ENCODE assay signal across 13 mouse cellular contexts in the genomic region with DNA sequence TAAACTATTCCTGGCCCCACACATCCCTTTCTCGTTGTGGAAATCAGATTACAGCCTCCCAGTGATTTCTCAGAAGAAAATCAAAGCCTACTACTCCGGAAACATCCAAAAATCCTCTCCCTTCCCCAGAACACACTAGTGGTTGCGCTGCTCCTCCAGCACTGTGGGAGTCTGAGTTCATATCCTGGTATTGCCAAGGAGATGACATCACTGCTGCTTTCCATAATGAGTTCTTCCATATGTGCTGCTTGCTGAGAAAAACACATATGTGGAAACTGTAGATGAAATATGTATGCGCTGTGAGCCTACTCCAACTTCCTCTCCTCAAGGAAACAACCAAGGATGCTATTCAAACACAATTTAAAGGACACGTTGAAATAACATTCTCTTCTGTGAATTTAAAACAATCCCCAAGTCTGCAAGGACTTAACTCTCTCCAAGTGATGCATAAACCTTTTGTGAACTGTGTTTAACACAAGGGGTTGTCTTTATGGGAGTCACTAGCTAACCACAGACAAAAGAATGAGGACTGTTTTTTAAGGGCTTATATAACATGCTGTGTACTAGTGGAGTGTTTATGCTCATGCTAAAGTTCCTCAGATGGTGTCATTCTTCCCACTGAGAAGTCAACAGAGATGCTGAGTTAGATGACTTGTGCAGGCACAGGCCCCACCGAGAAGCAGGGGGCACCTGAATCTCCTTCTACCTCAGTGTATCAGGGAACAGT.
A peak's percentile ranks its signal among the peaks of the same experiment; 100 is the strongest.
DNase-seq lines count a peak whose midpoint lies in the region; ATAC-seq and TF ChIP-seq lines count a peak whose summit lies in the region.
"Had no signal": no experiment of that assay in that cellular context is flagged by ENCODE, and none has a peak within 500 bp of the region (broad histone marks: within the 10 kb centered on the region; RNA-seq: fewer than 3 reads in every experiment).

No protein-coding gene starts in this region.

- H3K4me3 ChIP-seq in heart, embryonic 15.5 days: no peak overlapping the region
- H3K4me3 ChIP-seq in lung, postnatal 0 days (ENCODE audit: low read depth, low read length): no peak overlapping the region
- no peak overlapping the region for H3K4me3 ChIP-seq in stomach, embryonic 14.5 days (ENCODE audit: low read depth, low read length)
- H3K4me3 ChIP-seq: erythroblast, embryonic 14.5 days; lung, embryonic 15.5 days had no signal

- no peaks in the 10 kb centered on the region for H3K9me3 ChIP-seq in heart, embryonic 15.5 days (replicated peaks)
- H3K9me3 ChIP-seq in lung, postnatal 0 days (ENCODE audit: low read length): no peaks in the 10 kb centered on the region
- H3K9me3 ChIP-seq in stomach, embryonic 14.5 days (ENCODE audit: control insufficient read depth, low read depth, low read length): no peaks in the 10 kb centered on the region
- H3K9me3 ChIP-seq: lung, embryonic 15.5 days had no signal

- no peaks in the 10 kb centered on the region for H3K27me3 ChIP-seq in heart, embryonic 15.5 days
- no peaks in the 10 kb centered on the region for H3K27me3 ChIP-seq in lung, postnatal 0 days (replicated peaks; ENCODE audit: insufficient read depth, low read length)
- no peaks in the 10 kb centered on the region for H3K27me3 ChIP-seq in stomach, embryonic 14.5 days (ENCODE audit: control insufficient read depth, insufficient read depth, low read length)
- H3K27me3 ChIP-seq: CH12.LX; lung, embryonic 15.5 days had no signal

- WGBS in heart, embryonic 15.5 days: 49% methylated on average over 6 of the region's 6 CpGs
- WGBS in lung, postnatal 0 days: 42% methylated on average over 6 of the region's 6 CpGs
- WGBS in stomach, embryonic 14.5 days: 42% methylated on average over 6 of the region's 6 CpGs

- no peak overlapping the region for H3K4me2 ChIP-seq in heart, embryonic 15.5 days
- H3K4me2 ChIP-seq in lung, postnatal 0 days (replicated peaks; ENCODE audit: low read depth, low read length): no peak overlapping the region
- H3K4me2 ChIP-seq in stomach, embryonic 14.5 days (replicated peaks; ENCODE audit: low read depth, low read length): no peak overlapping the region
- H3K4me2 ChIP-seq: lung, embryonic 15.5 days had no signal

- H3K36me3 ChIP-seq in heart, embryonic 15.5 days: no peaks in the 10 kb centered on the region
- no peaks in the 10 kb centered on the region for H3K36me3 ChIP-seq in lung, postnatal 0 days (ENCODE audit: insufficient read depth, low read length)
- H3K36me3 ChIP-seq in stomach, embryonic 14.5 days (ENCODE audit: control insufficient read depth, insufficient read depth, low read length): no peaks in the 10 kb centered on the region
- H3K36me3 ChIP-seq: lung, embryonic 15.5 days had no signal

- DNase-seq in heart, postnatal 25 days (ENCODE audit: low spot score): no peak
- peak; percentile 36 for DNase-seq in lung, postnatal 0 days (ENCODE audit: low spot score)
- no peak for DNase-seq in lung, postnatal 4 days
- peak; percentile 10 for DNase-seq in layer of hippocampus, adult 9-10 months (ENCODE audit: low spot score)
- DNase-seq in thymus, postnatal 36 days: no peak
- no peak for DNase-seq in testis, postnatal 10 days (ENCODE audit: low spot score)
- DNase-seq: adrenal gland, postnatal 14 days; kidney, adult 2 months had no signal

- no peak overlapping the region for H3K9ac ChIP-seq in heart, embryonic 15.5 days
- H3K9ac ChIP-seq in lung, postnatal 0 days (replicated peaks; ENCODE audit: low read depth): no peak overlapping the region
- H3K9ac ChIP-seq in stomach, embryonic 14.5 days (replicated peaks; ENCODE audit: low read depth, low read length): no peak overlapping the region
- H3K9ac ChIP-seq: lung, embryonic 15.5 days had no signal

- intact Hi-C loops in heart, postnatal 25 days (cut with DNase I): no loop called here

- no peak for ATAC-seq in heart, embryonic 15.5 days (replicated peaks; ENCODE audit: insufficient number of reproducible peaks, insufficient read depth, low FRiP score, low read depth)
- ATAC-seq in lung, postnatal 0 days: no peak
- ATAC-seq in stomach, embryonic 14.5 days (ENCODE audit: insufficient number of reproducible peaks, insufficient read depth, low FRiP score, low read depth): 0 out of 2 replicates have a peak, but pooled peaks have one; percentile 37

- TF ChIP-seq CTCF in lung, postnatal 0 days (IDR thresholded peaks at IDR 0.05): no peak

- peaks cover 5% of the 10 kb centered on the region; the same call in 1 of the 2 replicates for H3K4me1 ChIP-seq in heart, embryonic 15.5 days (replicated peaks)
- no peaks in the 10 kb centered on the region for H3K4me1 ChIP-seq in lung, postnatal 0 days (ENCODE audit: insufficient read depth, low read depth, low read length)
- 0 out of 2 replicates have a peak, but pooled peaks cover 7% of the 10 kb centered on the region for H3K4me1 ChIP-seq in stomach, embryonic 14.5 days (ENCODE audit: control insufficient read depth, insufficient read depth, low read length)

- TF ChIP-seq EP300 in lung, postnatal 0 days (IDR thresholded peaks at IDR 0.05): no peak

- peak overlapping the region; percentile 59 for H3K27ac ChIP-seq in heart, embryonic 15.5 days
- no peak overlapping the region for H3K27ac ChIP-seq in lung, postnatal 0 days (ENCODE audit: low read length)
- H3K27ac ChIP-seq in stomach, embryonic 14.5 days (ENCODE audit: low read length): peak overlapping the region; percentile 78

Comparison
In these comparisons a context has a peak if more than half of its experiments do, and no peak if none do; other contexts are left out.
1. DNase-seq: peak in lung, postnatal 0 days (single experiment) and layer of hippocampus, adult 9-10 months (single experiment); none in heart, postnatal 25 days (single experiment), lung, postnatal 4 days (0 of 2), thymus, postnatal 36 days (0 of 2) and testis, postnatal 10 days (single experiment).